Mouse (Mus musculus) common myeloid progenitor, adult 5-6 weeks (primary cell): ENCODE results near the gene Fam171a1. TPM values are rescaled to one million over a fixed set of nuclear protein-coding genes. Genes with fewer than 3 reads are reported as not detected.

Experiments used
- ATAC-seq: replicated peaks from 2 replicates; pipeline ENCODE4 v1.8.0; 2016; ENCODE audit warnings: low read depth, mild to moderate bottlenecking, moderate TSS enrichment, inconsistent platforms; ENCODE audit not compliant: poor library complexity, severe bottlenecking
- total RNA-seq: library from RNA; stranded (forward); fragments of 200-1000, 187-1606 nt; gene quantifications from 2 replicates; pipeline ENCODE4 v1.2.3, GENCODE M21; 2017

Fam171a1 gene
- total RNA-seq, 1 experiment from 2014 or later, result 8.2 TPM

GRCm38 (mm10) chr2:3134580-3135296, 20.7 kb downstream of the Fam171a1 start:
- no peak for ATAC-seq

DNA sequence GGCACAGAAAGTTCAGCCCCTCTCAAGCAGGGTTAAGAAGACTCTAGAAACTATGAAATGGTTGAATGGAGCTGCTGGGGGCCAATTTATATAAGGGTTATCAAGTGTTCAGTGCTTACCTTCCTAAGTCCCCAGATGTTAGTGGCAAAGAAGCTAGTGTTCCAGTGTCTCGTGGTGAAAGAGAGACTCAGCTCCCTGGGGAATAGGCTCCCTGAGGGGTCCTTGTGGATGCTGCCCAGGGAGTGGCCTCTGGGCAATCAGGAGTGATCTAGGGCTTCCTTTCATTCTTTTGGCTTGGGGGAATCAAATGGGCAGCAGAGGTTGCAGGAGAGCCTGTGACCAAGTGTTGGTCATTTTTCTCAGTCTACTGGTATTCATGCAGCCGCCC, 21.3 kb downstream of the Fam171a1 start:
- no peak for ATAC-seq

- no peak for ATAC-seq
Measured at GRCm38 (mm10) chr2:3138308-3138707, 24.3 kb downstream of the Fam171a1 start.

- no peak for ATAC-seq
Measured at GRCm38 (mm10) chr2:3139065-3139464, 25.0 kb downstream of the Fam171a1 start.

- ATAC-seq, result no peak
Measured at GRCm38 (mm10) chr2:3139578-3139977, 25.6 kb downstream of the Fam171a1 start.

DNA sequence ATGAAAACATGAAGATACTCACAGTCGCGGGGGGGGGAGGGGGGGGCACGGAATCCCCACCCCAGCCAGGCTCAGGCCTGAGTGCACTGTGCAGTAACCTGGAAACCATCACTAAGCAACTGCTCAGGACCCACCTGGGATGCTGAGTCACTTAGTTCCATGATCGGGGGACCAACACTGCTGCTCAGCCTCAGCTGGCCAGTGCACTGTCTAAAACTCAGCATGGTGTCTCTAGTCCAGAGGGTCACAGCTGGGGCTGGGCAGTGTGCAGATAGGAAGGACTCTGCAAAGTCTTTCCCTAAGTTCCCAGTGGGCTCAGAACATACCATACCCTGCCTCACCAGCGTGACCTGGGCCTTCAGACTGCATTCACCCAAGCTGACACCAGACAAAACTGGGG, 26.6 kb downstream of the Fam171a1 start:
- no peak for ATAC-seq

- no peak for ATAC-seq
Measured at GRCm38 (mm10) chr2:3141804-3142203, 27.8 kb downstream of the Fam171a1 start.

GRCm38 (mm10) chr2:3144291-3144690, 30.3 kb downstream of the Fam171a1 start:
- no peak for ATAC-seq

DNA sequence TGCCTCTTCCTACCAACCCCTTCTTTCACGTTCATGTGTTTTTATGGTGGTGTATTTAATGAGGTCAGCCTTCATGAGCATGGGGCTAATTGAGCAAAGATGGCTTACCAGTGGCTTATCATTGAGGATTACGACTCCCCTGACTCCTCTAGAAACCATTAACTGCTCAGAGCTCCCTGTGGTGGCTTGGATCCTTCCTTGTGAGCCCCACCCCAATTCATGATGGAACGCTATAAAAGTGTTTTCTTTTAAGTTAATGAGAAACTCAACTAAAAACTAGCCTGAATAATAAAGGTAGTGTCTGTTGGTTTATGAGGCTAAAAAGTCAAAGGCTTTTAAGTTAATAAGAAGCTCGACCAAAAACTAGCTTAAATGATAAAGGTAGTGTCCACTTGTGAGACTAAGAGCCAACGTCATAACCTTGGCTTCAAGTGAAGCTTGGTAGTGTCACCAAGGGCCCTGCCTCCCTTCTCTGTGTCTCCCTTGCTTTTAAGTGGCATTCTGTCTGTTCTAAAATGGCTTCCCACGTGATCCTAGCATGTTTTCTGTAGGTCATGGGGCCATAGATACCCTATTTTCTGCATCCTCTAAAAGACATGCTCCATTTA, 33.6 kb downstream of the Fam171a1 start:
- no peak for ATAC-seq

DNA sequence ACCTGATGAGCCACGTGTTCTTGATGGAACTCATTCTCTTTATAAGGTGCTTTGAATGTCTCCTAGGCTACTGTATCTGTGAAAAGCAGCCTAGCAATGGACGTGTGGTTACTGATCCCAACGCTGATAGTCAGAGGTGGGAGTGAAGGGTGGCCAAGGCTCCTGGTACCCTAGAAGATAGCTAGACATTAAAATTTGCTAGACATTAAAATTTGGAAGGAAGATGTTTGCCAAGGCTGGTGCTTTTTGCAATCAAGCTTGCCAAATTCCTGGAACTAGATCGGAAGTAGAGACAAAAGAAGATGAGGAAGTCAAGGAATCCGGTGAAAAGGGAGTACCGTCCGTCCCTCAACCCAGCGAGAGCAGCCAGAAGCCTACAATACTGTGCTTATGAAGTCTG, 34.7 kb downstream of the Fam171a1 start:
- ATAC-seq, result no peak

DNA sequence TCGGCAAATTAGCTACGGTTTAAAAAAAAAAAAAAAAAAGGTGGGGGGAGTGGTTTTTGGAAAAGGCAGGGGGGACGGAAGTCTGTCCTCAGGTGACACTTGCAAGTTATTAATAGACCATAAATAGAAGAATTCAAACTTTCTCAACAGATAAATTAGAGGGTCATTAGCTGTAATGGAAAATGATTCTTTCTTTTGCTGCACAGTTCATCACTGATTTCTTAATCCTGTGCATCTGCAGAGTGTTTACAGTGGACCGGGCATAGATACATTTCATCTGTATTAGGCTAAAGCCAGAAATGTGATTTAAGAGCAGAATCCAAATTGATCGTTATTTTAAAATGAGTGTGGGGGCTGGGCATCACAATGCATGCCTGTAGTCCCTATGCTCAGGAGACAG, 36.3 kb downstream of the Fam171a1 start:
- no peak for ATAC-seq

DNA sequence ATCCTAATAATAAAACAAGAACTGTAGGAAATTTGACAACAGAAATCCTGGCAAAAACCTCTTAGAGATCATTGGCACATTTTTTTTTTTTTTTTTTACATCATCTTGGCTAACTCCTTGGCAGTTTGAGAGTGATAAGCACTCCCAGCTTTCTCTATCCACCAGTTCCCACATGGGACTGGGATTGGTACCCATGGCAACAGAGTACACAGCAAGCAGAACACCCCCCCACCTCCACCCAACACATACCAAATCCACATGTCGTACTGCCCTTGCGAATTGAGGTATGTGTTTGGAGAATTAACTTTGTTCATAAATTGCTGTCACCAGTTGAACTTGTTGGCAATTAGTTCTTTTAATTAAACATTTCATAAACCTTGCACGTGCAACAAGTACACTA, 37.3 kb downstream of the Fam171a1 start:
- no peak for ATAC-seq

DNA sequence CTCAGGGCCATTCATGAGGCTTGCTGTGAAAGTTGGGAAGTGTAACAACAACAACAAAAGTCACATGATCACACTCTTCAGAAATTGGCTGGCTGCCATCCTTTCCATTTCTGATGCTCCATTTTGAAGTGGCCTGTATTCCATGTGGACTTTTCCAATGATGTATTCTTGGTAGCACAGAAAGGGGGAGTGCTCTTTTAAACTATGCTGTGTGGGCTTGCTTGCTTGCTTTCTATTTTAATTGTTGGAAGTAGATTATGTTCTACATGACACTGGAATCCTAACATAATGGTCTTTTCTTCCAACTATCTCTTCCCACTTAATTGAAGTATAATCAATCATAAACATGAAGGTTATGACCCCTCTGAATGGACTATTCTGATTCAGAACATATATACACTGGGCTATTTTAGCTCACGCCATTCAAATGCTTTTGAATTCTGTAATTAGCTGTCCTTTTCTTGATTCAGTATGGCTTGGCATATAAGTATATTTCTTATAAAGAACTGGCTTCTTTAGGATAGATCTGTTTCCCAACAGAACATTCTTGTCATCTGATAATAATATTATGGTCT, 40.2 kb downstream of the Fam171a1 start:
- ATAC-seq, result no peak

GRCm38 (mm10) chr2:3154986-3155385, 41.0 kb downstream of the Fam171a1 start:
- no peak for ATAC-seq

DNA sequence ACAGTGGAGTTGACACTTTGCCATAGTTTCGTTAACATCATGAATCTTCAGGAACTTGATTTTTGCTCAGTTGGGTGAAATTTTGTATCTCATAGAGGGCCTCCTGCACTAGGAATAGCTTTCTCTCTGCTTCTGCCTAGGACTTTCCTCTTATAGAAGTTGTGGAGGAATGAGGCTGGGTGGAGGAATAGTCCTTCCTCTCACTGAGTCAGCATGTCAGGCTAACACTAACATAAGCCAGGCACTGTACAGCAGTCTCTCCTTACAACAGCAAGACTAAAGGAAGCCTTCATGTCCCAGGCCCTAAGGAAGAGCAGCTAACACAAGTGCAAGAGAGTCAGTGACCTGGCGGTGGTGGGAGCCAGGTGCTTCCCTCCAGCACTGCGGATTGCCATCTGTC, 43.0 kb downstream of the Fam171a1 start:
- ATAC-seq, result no peak

GRCm38 (mm10) chr2:3157661-3158344, 43.8 kb downstream of the Fam171a1 start:
- no peak for ATAC-seq

DNA sequence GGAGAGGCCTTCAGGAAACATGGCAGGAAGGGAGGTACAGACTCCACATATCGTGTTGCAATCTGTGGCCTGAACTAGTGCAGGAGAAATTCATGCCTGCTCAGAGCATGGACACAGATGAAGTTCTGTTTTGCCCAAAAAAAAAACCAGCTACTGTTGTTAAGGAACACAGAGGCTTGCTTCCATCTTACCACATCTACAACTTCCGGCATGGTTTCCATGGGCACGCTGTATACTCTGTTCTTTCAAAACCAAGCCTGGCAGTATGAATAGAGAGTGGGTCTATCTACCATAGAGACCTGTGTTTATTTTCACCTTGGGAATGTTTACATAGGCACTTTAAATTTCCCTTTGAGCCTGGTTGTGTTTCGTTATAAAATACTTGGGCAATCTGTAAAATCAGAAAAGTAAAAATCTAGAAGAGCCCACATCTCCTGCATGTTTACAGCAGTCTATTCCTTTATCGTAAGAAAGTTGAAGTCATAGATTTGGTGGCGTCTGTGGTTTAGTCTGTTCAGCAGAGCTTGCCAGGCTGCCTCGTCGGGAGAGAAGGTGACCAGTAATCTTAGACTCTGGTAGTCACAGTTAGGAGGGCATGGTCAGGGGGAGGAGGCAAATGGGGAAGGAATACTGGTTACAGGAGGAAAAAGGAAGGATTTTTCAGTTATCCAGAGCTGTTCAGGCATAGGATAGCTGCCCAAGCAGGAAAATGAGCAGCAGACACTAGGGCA, 44.8 kb downstream of the Fam171a1 start:
- ATAC-seq, result peak; percentile 84

DNA sequence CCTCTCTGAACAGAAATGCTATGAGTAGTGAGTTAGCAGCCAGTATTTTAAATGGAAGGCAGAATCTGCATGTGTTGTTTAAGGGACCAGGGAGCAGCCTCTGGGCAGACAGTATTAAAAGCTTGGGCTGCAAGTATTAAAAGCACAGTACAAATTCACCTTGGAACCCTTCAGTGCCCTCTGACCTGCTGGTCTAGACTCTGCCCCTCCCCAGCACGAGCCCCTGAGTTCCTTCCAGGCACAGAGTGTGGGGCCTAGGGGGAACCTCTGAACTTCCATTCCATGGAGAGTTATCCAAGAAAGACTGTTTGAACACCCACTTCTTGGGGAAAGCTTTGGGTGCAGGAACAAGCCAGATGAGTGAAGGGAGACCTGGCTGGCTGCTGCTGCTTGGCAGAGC, 47.6 kb downstream of the Fam171a1 start:
- no peak for ATAC-seq

DNA sequence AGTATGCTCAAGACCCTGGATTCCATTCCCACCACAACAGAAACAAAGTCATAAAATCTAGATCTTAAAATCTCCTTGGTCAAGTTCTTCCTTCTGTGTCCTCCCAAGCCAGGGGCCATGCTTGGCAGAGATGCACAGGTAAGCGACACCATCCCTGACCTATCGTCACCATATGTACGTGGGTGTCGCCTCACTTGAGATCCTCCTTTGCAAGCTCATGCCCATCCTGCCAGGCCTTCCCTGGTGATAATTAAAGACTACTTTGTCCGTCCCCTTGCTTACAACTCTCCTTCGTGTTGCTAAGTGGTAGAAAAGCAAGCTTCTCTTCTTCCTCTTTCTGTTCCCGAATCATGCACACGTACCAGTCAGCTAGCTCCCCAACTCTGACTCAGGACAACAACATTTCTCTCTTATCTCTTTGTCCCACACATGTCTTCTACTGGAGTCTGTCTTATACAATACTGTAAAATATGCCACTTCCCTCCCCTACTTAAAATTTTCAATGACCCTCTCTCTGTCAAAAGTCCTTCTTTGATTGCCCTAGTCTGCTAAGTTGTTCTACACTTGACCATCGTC, 49.6 kb downstream of the Fam171a1 start:
- ATAC-seq, result peak; percentile 78

GRCm38 (mm10) chr2:3165037-3165600, 51.1 kb downstream of the Fam171a1 start:
- no peak for ATAC-seq
